Mouse (Mus musculus): ENCODE data around the gene Gm6614. TPM values are rescaled to one million over a fixed set of nuclear protein-coding genes. Genes with fewer than 3 reads are reported as not detected.

The Gm6614 gene
- polyA plus RNA-seq, 1 experiment from 2014 or later: not detected

- Histone ChIP-seq H3K9ac (no peak overlapping the region), H3K27me3 (replicated peaks) (no peaks in the 10 kb centered on the region), H3K9me3 (no peaks in the 10 kb centered on the region), H3K4me1 (replicated peaks) (no peaks in the 10 kb centered on the region), H3K4me3 (replicated peaks) (no peak overlapping the region), H3K4me2 (replicated peaks) (no peak overlapping the region), H3K36me3 (no peaks in the 10 kb centered on the region), H3K27ac (no peak overlapping the region)
- 48% methylated on average over 5 of the region's 5 CpGs for WGBS
- ATAC-seq: no peak
These were observed 50.7 kb downstream of the Gm6614 start for GRCm38 (mm10) chr6:141960482-141960881.

- Histone ChIP-seq H3K9ac (no peak within 1 kb of the TSS), H3K9me3 (no peaks in the 10 kb centered on the region), H3K36me3 (no peaks in the 10 kb centered on the region), H3K4me1 (replicated peaks) (no peaks in the 10 kb centered on the region), H3K27me3 (replicated peaks) (no peaks in the 10 kb centered on the region), H3K27ac (no peak within 1 kb of the TSS), H3K4me3 (replicated peaks) (no peak within 1 kb of the TSS), H3K4me2 (replicated peaks) (no peak within 1 kb of the TSS)
- ATAC-seq: no peak
These were observed 64.4 kb downstream of the Gm6614 start, which contains the start of gene Slco1a1 for GRCm38 (mm10) chr6:141946862-141947261. Gene Slco1a1, minus strand, starts transcription at chr6:141946962.

- H3K9ac ChIP-seq: no peak overlapping the region
- no peaks in the 10 kb centered on the region for H3K4me1 ChIP-seq (replicated peaks)
- ATAC-seq: no peak
- no peaks in the 10 kb centered on the region for H3K36me3 ChIP-seq
- WGBS: 80% methylated on average over 1 of the region's 1 CpGs
- H3K4me2 ChIP-seq (replicated peaks): no peak overlapping the region
- H3K27me3 ChIP-seq (replicated peaks): no peaks in the 10 kb centered on the region
- no peak overlapping the region for H3K27ac ChIP-seq
- no peak overlapping the region for H3K4me3 ChIP-seq (replicated peaks)
- no peaks in the 10 kb centered on the region for H3K9me3 ChIP-seq
These were observed 70.8 kb downstream of the Gm6614 start for GRCm38 (mm10) chr6:141940451-141940850.

Other genes with a start within 250 kb of the Gm6614 start
- gene Gm5724, start 237.6 kb downstream of the Gm6614 start, polyA plus RNA-seq (2015; fragmentation: Nextera tagmentation; extraction: Ambion mirVana): not detected in 2 replicates
- not detected in 2 replicates for gene Slco1a4, start 155.2 kb downstream of the Gm6614 start, polyA plus RNA-seq (2015; fragmentation: Nextera tagmentation; extraction: Ambion mirVana)
- not detected in 2 replicates for gene Slco1a1, start 64.5 kb downstream of the Gm6614 start, polyA plus RNA-seq (2015; fragmentation: Nextera tagmentation; extraction: Ambion mirVana)
- not detected in 2 replicates for gene Slco1a6, start 197.1 kb upstream of the Gm6614 start, polyA plus RNA-seq (2015; fragmentation: Nextera tagmentation; extraction: Ambion mirVana)

Data from intestine, embryonic 15.5 days (tissue).